Mouse (Mus musculus): ENCODE measurements around the gene Palmd. TPM values are rescaled to one million over a fixed set of nuclear protein-coding genes. Genes with fewer than 3 reads are reported as not detected.

Gene Palmd
- total RNA-seq, 1 experiment from 2014 or later, result not detected

- no peak for ATAC-seq (replicated peaks; ENCODE audit: insufficient number of reproducible peaks, low FRiP score, low TSS enrichment, poor library complexity, severe bottlenecking)
These were observed 53.9 kb downstream of the Palmd start for GRCm38 (mm10) chr3:116914931-116915330.

- ATAC-seq (replicated peaks; ENCODE audit: insufficient number of reproducible peaks, low FRiP score, low TSS enrichment, poor library complexity, severe bottlenecking), result no peak
These were observed 54.4 kb downstream of the Palmd start for GRCm38 (mm10) chr3:116914374-116914773.

GRCm38 (mm10) chr3:116906596-116906995, 62.2 kb downstream of the Palmd start:
- no peak for ATAC-seq (replicated peaks; ENCODE audit: insufficient number of reproducible peaks, low FRiP score, low TSS enrichment, poor library complexity, severe bottlenecking)

- ATAC-seq (replicated peaks; ENCODE audit: insufficient number of reproducible peaks, low FRiP score, low TSS enrichment, poor library complexity, severe bottlenecking), result no peak
These were observed 62.9 kb downstream of the Palmd start for GRCm38 (mm10) chr3:116905898-116906297.

GRCm38 (mm10) chr3:116904158-116904557, 64.6 kb downstream of the Palmd start:
- ATAC-seq (replicated peaks; ENCODE audit: insufficient number of reproducible peaks, low FRiP score, low TSS enrichment, poor library complexity, severe bottlenecking), result 0 out of 2 replicates have a peak, but pooled peaks have one; percentile 30

- ATAC-seq (replicated peaks; ENCODE audit: insufficient number of reproducible peaks, low FRiP score, low TSS enrichment, poor library complexity, severe bottlenecking), result peak; percentile 86
These were observed 75.9 kb downstream of the Palmd start for GRCm38 (mm10) chr3:116892872-116893271.

GRCm38 (mm10) chr3:116892206-116892563, 76.6 kb downstream of the Palmd start:
- ATAC-seq (replicated peaks; ENCODE audit: insufficient number of reproducible peaks, low FRiP score, low TSS enrichment, poor library complexity, severe bottlenecking), result no peak

- ATAC-seq (replicated peaks; ENCODE audit: insufficient number of reproducible peaks, low FRiP score, low TSS enrichment, poor library complexity, severe bottlenecking), result no peak
These were observed 77.2 kb downstream of the Palmd start for GRCm38 (mm10) chr3:116891436-116892205.

GRCm38 (mm10) chr3:116890576-116890975, 78.2 kb downstream of the Palmd start:
- ATAC-seq (replicated peaks; ENCODE audit: insufficient number of reproducible peaks, low FRiP score, low TSS enrichment, poor library complexity, severe bottlenecking), result no peak

GRCm38 (mm10) chr3:116889358-116889757, 79.4 kb downstream of the Palmd start:
- no peak for ATAC-seq (replicated peaks; ENCODE audit: insufficient number of reproducible peaks, low FRiP score, low TSS enrichment, poor library complexity, severe bottlenecking)

GRCm38 (mm10) chr3:116884941-116885340, 83.8 kb downstream of the Palmd start:
- no peak for ATAC-seq (replicated peaks; ENCODE audit: insufficient number of reproducible peaks, low FRiP score, low TSS enrichment, poor library complexity, severe bottlenecking)

- no peak for ATAC-seq (replicated peaks; ENCODE audit: insufficient number of reproducible peaks, low FRiP score, low TSS enrichment, poor library complexity, severe bottlenecking)
These were observed 86.4 kb downstream of the Palmd start for GRCm38 (mm10) chr3:116882221-116882960.

GRCm38 (mm10) chr3:116870372-116870771, 98.4 kb downstream of the Palmd start:
- ATAC-seq (replicated peaks; ENCODE audit: insufficient number of reproducible peaks, low FRiP score, low TSS enrichment, poor library complexity, severe bottlenecking), result no peak

Other genes starting within 250 kb of the Palmd start
- gene Agl, start 160.8 kb downstream of the Palmd start, total RNA-seq (2017), result 8.1 to 17.3 TPM (median 14.7 TPM) in 3 replicates
- 8.2 to 19.8 TPM (median 11.8 TPM) in 3 replicates for gene Frrs1, start 109.5 kb downstream of the Palmd start, total RNA-seq (2017)
- not detected in 3 replicates for gene 4930455H04Rik, start 720 bp downstream of the Palmd start, total RNA-seq (2017)

Measured in monocyte, adult 5-6 weeks (primary cell).